Mouse (Mus musculus): ENCODE measurements around the gene Zfp735.

Zfp735 gene

GRCm38 (mm10) chr11:73688478-73688877 lies at the start of gene Zfp735:
Zfp735 (plus strand) TSS chr11:73688778.
- DNase-seq, result no peak

GRCm38 (mm10) chr11:73759115-73759514 lies 70.5 kb downstream of the Zfp735 start:
- DNase-seq, result no peak
